Mouse (Mus musculus): ENCODE measurements around the gene Tagln3. TPM values are rescaled to one million over a fixed set of nuclear protein-coding genes. Genes with fewer than 3 reads are reported as not detected.

Tagln3 gene
- polyA plus RNA-seq, 1 experiment from 2014 or later: 624 TPM

DNA sequence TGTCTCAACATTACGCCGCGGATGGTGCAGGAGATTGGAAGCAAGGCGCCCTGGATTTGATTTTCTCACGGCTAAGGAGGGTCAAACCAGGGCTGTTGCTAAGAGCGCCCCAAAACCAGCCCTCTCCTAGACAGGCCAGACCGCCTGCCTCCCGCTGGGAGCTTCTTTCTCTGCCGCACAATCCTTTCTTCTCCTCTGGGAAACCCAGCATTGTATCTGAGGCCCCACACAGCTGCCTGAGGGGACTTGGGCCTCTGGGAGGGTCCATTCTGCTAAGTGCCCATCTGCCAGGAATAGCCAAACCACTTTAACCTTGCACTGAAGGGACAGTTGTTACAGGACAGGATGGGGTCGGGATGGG lies 314 bp upstream of the Tagln3 start:
- Histone ChIP-seq H3K9me3 (ENCODE audit: control insufficient read depth, low read length) (no peaks in the 10 kb centered on the region), H3K27ac (ENCODE audit: low read depth, low read length) (peak overlapping the region; percentile 99), H3K4me2 (ENCODE audit: low read depth, low read length) (peak overlapping the region; percentile 93), H3K36me3 (ENCODE audit: control insufficient read depth, insufficient read depth, low read length) (peaks cover 5% of the 10 kb centered on the region; the same call in 1 of the 2 replicates), H3K4me3 (ENCODE audit: low read depth, low read length) (peak overlapping the region; percentile 68), H3K9ac (replicated peaks; ENCODE audit: low read depth, low read length) (peak overlapping the region; percentile 90), H3K27me3 (ENCODE audit: control insufficient read depth, insufficient read depth, low read length) (no peaks in the 10 kb centered on the region), H3K4me1 (ENCODE audit: control insufficient read depth, insufficient read depth, low read length) (peaks cover 31% of the 10 kb centered on the region)
- WGBS: 0% methylated on average over 10 of the region's 10 CpGs
- peak; percentile 73 for ATAC-seq (ENCODE audit: low read depth)

DNA sequence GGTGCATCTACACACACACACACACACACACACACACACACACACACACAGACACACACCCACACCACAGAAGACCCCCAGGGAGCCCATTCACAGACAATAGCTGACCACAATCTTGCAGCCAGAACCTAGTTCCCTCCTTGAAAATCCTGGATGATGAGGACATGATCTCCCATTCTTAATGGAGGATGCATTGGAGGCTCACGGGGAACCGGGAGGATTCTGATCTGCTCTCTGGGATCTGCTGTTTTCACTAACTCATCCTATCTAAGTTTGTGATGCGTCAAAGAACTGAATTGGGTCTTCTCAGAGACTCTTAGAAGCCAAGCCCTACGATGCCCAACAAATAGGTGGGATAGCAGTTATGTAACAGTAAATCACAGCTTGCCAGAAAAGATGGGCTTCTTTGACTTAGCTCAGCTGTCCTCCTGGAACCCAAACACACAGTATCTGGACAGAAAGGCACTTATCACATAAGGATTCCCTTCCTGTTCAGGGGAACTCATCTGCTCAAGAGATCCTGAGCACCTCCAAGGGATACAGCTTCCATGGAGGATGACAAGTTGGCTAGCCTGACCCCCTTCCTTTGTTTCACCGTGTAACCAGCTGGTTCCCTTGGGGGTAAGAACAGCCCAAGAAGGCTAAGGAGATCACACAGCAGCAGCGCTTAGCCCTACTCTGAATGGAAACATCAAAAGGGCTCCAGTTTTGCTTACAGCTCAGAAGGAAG lies 1.1 kb downstream of the Tagln3 start:
- H3K4me3 ChIP-seq (ENCODE audit: low read depth, low read length): peak overlapping the region; percentile 68
- 16% methylated on average over 6 of the region's 6 CpGs for WGBS
- peak overlapping the region; percentile 93 for H3K4me2 ChIP-seq (ENCODE audit: low read depth, low read length)
- H3K4me1 ChIP-seq (ENCODE audit: control insufficient read depth, insufficient read depth, low read length): peaks cover 31% of the 10 kb centered on the region
- peak; percentile 62 for ATAC-seq (ENCODE audit: low read depth)
- peaks cover 11% of the 10 kb centered on the region; the same call in 1 of the 2 replicates for H3K36me3 ChIP-seq (ENCODE audit: control insufficient read depth, insufficient read depth, low read length)
- peak overlapping the region; percentile 90 for H3K9ac ChIP-seq (replicated peaks; ENCODE audit: low read depth, low read length)
- H3K9me3 ChIP-seq (ENCODE audit: control insufficient read depth, low read length): no peaks in the 10 kb centered on the region
- peak overlapping the region; percentile 99 for H3K27ac ChIP-seq (ENCODE audit: low read depth, low read length)
- H3K27me3 ChIP-seq (ENCODE audit: control insufficient read depth, insufficient read depth, low read length): no peaks in the 10 kb centered on the region

DNA sequence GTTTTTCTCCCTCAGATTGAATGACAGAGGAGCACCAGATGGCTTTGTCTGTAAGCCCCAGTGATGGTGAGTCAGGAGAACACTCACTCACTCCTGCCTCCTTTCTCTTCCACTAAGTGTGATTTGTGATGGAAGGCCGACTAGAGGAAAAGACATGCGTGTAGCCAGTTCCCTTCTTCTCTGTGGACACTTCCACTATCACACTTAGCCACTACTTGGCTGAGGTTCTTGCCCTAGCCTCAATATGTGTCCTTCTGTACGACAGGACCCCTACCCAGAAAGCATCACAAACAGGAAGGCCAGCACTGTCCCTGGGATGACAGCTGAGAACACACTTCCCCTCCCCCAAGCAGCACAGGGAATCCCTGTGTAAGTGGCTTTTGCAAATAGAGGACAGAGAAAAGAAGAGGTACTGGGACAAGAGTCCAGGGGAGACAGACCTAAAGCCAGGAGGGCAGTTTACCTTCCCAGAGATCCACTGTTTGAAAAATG lies 1.9 kb downstream of the Tagln3 start:
- Histone ChIP-seq H3K27me3 (ENCODE audit: control insufficient read depth, insufficient read depth, low read length) (no peaks in the 10 kb centered on the region), H3K9ac (replicated peaks; ENCODE audit: low read depth, low read length) (peak overlapping the region; percentile 90), H3K36me3 (ENCODE audit: control insufficient read depth, insufficient read depth, low read length) (peaks cover 18% of the 10 kb centered on the region; the same call in 1 of the 2 replicates), H3K9me3 (ENCODE audit: control insufficient read depth, low read length) (no peaks in the 10 kb centered on the region), H3K4me2 (ENCODE audit: low read depth, low read length) (peak overlapping the region; percentile 93), H3K27ac (ENCODE audit: low read depth, low read length) (peak overlapping the region; percentile 99), H3K4me3 (ENCODE audit: low read depth, low read length) (peak overlapping the region; percentile 68), H3K4me1 (ENCODE audit: control insufficient read depth, insufficient read depth, low read length) (peaks cover 31% of the 10 kb centered on the region)
- ATAC-seq (ENCODE audit: low read depth): no peak
- WGBS: 19% methylated on average over 3 of the region's 3 CpGs

DNA sequence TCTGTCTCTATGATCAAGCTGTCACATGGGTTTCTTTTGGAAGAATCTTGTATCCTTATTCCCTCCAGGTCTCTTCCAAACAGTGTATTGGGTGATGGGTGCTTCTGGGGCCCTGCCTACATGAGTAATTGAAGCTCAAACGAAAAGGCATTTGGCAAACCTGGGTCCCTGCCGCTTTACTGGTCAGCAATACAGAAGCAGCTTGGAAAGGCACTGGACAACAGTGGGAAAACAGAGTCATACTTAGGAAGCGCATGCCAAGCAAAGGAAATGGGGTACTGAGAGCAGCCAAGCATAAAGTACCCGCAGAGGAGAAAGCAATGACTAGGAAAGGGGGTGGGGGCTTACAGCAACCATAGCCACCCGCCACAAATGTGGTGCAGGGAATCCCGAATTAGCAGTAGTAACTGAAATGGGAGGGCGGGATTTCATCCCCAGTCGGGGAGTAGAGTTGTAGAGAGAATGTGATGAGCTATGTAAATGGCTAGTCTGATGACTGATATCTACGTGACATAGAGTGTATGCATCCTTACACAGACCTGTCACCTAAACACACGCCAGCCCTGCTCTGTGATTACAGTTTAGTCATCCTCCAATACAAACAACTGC lies 4.3 kb downstream of the Tagln3 start:
- H3K4me1 ChIP-seq (ENCODE audit: control insufficient read depth, insufficient read depth, low read length): peaks cover 28% of the 10 kb centered on the region
- no peaks in the 10 kb centered on the region for H3K27me3 ChIP-seq (ENCODE audit: control insufficient read depth, insufficient read depth, low read length)
- 80% methylated on average over 10 of the region's 10 CpGs for WGBS
- H3K4me2 ChIP-seq (ENCODE audit: low read depth, low read length): no peak overlapping the region
- no peak overlapping the region for H3K4me3 ChIP-seq (ENCODE audit: low read depth, low read length)
- no peaks in the 10 kb centered on the region for H3K9me3 ChIP-seq (ENCODE audit: control insufficient read depth, low read length)
- no peak for ATAC-seq (ENCODE audit: low read depth)
- no peak overlapping the region for H3K9ac ChIP-seq (replicated peaks; ENCODE audit: low read depth, low read length)
- H3K36me3 ChIP-seq (ENCODE audit: control insufficient read depth, insufficient read depth, low read length): peaks cover 25% of the 10 kb centered on the region; the same call in 1 of the 2 replicates
- no peak overlapping the region for H3K27ac ChIP-seq (ENCODE audit: low read depth, low read length)

DNA sequence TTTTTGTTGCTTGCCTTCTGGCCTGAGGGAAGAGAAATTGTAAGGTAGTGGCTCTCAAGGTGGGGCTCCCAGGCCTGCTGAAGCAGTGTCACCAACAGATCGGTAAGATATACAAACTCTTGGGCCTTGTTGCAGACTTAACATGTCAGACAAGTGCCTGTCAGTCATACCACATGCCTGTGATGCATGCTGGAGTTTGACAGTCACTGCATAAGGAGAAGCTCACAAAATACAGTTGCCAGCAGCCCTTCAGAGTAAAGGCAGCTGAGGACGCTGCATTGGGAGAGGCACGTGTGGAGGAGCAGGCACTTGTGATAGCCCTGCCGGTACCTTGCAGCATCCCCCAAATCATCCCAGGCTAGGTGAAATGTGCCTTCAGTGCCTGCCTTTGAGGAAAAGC lies 6.1 kb downstream of the Tagln3 start:
- H3K36me3 ChIP-seq (ENCODE audit: control insufficient read depth, insufficient read depth, low read length): peaks cover 28% of the 10 kb centered on the region; the same call in 1 of the 2 replicates
- H3K4me3 ChIP-seq (ENCODE audit: low read depth, low read length): no peak overlapping the region
- no peaks in the 10 kb centered on the region for H3K27me3 ChIP-seq (ENCODE audit: control insufficient read depth, insufficient read depth, low read length)
- H3K9me3 ChIP-seq (ENCODE audit: control insufficient read depth, low read length): no peaks in the 10 kb centered on the region
- ATAC-seq (ENCODE audit: low read depth): no peak
- no peak overlapping the region for H3K9ac ChIP-seq (replicated peaks; ENCODE audit: low read depth, low read length)
- H3K4me2 ChIP-seq (ENCODE audit: low read depth, low read length): no peak overlapping the region
- H3K27ac ChIP-seq (ENCODE audit: low read depth, low read length): no peak overlapping the region
- peaks cover 23% of the 10 kb centered on the region for H3K4me1 ChIP-seq (ENCODE audit: control insufficient read depth, insufficient read depth, low read length)
- WGBS: 95% methylated on average over 4 of the region's 4 CpGs

DNA sequence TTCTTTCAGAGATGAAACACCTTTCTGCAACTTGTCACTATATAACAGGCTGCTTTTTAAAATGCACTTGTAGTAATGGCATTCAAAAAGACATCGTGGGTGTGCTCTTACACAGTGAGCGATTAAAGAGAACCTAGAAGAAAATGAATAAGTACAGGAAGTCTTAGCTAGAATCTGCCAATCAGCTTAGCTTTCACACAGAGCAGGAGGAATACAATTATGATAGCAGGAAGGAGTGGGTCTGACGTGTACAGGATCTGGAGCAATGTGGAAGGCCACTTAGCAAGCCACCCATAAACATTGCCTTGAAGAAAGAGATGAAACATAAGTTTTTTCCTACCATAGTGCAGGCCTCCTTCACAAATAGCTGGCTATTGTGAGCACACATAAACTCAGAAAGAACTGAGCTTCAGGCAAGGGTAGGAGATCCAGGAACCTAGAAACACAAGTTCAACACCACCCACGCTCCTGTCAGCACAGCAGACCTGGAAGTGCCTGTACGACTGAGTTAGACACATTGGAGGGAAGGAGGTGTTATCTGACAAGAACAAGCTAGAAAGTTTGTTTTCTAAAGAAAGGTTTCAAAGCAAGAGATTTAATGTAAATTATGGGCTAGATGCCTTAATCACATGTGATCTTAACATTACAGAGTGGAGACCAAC lies 9.8 kb downstream of the Tagln3 start:
- Histone ChIP-seq H3K27me3 (ENCODE audit: control insufficient read depth, insufficient read depth, low read length) (no peaks in the 10 kb centered on the region), H3K4me1 (ENCODE audit: control insufficient read depth, insufficient read depth, low read length) (no peaks in the 10 kb centered on the region; the same call in 1 of the 2 replicates), H3K27ac (ENCODE audit: low read depth, low read length) (no peak overlapping the region), H3K36me3 (ENCODE audit: control insufficient read depth, insufficient read depth, low read length) (peaks cover 31% of the 10 kb centered on the region; the same call in 1 of the 2 replicates), H3K4me3 (ENCODE audit: low read depth, low read length) (no peak overlapping the region), H3K4me2 (ENCODE audit: low read depth, low read length) (no peak overlapping the region), H3K9ac (replicated peaks; ENCODE audit: low read depth, low read length) (no peak overlapping the region), H3K9me3 (ENCODE audit: control insufficient read depth, low read length) (no peaks in the 10 kb centered on the region)
- WGBS: 89% methylated on average over 5 of the region's 5 CpGs
- no peak for ATAC-seq (ENCODE audit: low read depth)

DNA sequence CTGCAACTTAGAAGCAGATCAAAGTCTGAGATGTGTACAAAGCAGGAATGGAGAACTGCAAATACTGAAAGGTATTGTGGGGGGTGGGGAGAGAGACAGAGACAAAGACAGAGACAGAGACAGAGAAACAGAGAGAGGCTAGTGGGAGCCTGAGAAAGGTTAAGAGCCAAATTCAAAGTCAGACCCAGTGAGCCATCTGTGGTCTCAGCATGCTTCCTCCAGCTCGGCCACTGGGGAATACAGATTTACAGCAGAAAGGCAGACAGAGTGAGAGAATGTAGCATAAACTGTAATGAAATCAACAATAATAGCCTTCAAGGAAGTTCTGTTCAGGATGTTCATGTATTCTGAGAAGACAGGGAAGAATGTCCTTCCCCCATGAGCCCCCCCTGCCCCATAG lies 10.5 kb downstream of the Tagln3 start:
- peaks cover 30% of the 10 kb centered on the region; the same call in 1 of the 2 replicates for H3K36me3 ChIP-seq (ENCODE audit: control insufficient read depth, insufficient read depth, low read length)
- 74% methylated on average over 1 of the region's 1 CpGs for WGBS
- no peak for ATAC-seq (ENCODE audit: low read depth)
- H3K27me3 ChIP-seq (ENCODE audit: control insufficient read depth, insufficient read depth, low read length): no peaks in the 10 kb centered on the region
- H3K27ac ChIP-seq (ENCODE audit: low read depth, low read length): no peak overlapping the region
- no peak overlapping the region for H3K4me2 ChIP-seq (ENCODE audit: low read depth, low read length)
- no peaks in the 10 kb centered on the region for H3K9me3 ChIP-seq (ENCODE audit: control insufficient read depth, low read length)
- no peak overlapping the region for H3K4me3 ChIP-seq (ENCODE audit: low read depth, low read length)
- no peaks in the 10 kb centered on the region; the same call in 1 of the 2 replicates for H3K4me1 ChIP-seq (ENCODE audit: control insufficient read depth, insufficient read depth, low read length)
- no peak overlapping the region for H3K9ac ChIP-seq (replicated peaks; ENCODE audit: low read depth, low read length)

DNA sequence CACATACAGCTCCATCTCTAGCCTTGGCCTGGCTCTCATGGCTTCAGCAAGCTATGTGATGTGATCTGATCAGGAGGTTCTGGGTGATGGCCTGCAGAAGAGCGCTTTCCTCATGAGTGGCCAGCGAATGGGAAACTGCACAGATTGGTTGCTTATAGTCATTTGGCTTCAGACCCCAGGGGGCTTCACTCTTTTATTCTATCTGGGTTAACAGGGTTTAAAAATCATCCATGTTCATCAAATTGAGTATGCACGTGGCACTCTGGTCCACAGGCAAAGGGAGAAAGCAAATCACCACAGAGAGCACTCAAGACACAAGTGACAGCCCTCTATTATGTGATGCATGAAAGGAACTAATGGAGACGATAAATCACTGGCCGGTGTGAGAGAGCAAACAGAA lies 11.1 kb downstream of the Tagln3 start:
- no peak overlapping the region for H3K9ac ChIP-seq (replicated peaks; ENCODE audit: low read depth, low read length)
- 50% methylated on average over 5 of the region's 5 CpGs for WGBS
- no peak for ATAC-seq (ENCODE audit: low read depth)
- H3K27ac ChIP-seq (ENCODE audit: low read depth, low read length): peak overlapping the region; percentile 10; the same call in 1 of the 2 replicates
- H3K4me2 ChIP-seq (ENCODE audit: low read depth, low read length): no peak overlapping the region
- H3K4me1 ChIP-seq (ENCODE audit: control insufficient read depth, insufficient read depth, low read length): no peaks in the 10 kb centered on the region; the same call in 1 of the 2 replicates
- H3K4me3 ChIP-seq (ENCODE audit: low read depth, low read length): no peak overlapping the region
- no peaks in the 10 kb centered on the region for H3K9me3 ChIP-seq (ENCODE audit: control insufficient read depth, low read length)
- peaks cover 27% of the 10 kb centered on the region; the same call in 1 of the 2 replicates for H3K36me3 ChIP-seq (ENCODE audit: control insufficient read depth, insufficient read depth, low read length)
- no peaks in the 10 kb centered on the region for H3K27me3 ChIP-seq (ENCODE audit: control insufficient read depth, insufficient read depth, low read length)
